Mouse (Mus musculus) liver (tissue): Measurements from ENCODE around the gene Itpr2.

Experiments used
- DNase-seq: peaks from one replicate; pipeline ENCODE4 v3.0.0-alpha.2; 2020; ENCODE audit warnings: mixed read lengths

Itpr2 gene

DNA sequence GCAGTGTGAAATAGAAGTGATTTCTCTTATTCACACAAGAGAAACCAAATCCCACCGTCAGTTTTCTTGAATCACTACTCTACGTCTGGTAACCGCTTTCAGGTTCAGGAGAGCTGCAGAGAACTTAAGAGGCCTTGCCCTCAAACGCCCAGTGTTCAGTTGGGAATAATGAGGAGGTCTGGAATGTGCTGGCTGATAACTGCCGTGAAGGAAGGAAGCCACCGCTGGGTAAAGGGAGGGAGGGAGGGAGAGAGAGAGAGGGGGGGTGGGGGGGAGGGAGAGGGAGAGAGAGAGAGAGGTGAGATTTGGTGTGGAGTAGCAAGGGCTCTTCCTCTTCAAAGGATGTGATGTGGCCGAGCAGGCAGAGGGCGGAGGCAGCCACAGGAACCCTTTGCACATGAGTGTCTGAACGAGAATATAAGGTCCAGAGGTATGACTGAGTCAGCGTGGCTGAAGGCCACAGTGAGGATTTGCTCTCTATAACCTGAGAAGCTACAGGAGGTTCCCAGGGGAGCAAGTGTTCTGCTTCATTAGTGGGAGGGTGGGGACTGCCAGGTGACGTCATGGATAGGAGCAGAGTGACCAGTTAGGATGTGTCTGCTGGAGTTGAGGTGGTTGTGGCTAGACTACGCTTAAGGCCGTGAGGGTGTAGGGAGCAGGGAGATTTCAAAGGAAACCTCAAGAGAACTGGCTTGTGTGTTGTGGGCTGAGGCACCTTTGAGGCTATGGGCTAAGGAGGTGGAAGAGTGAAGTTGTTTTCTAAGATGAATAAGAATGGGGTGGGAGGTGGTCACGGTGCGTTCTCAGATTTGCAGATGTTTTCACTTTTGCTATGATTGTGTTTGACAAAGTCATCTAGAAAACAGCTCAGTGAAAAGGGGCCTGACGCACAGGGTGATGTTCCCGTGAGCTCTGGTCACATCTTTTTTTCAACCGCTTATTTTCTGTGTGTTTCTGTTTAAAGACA, 421.2 kb downstream of the Itpr2 start:
- no peak for DNase-seq

DNA sequence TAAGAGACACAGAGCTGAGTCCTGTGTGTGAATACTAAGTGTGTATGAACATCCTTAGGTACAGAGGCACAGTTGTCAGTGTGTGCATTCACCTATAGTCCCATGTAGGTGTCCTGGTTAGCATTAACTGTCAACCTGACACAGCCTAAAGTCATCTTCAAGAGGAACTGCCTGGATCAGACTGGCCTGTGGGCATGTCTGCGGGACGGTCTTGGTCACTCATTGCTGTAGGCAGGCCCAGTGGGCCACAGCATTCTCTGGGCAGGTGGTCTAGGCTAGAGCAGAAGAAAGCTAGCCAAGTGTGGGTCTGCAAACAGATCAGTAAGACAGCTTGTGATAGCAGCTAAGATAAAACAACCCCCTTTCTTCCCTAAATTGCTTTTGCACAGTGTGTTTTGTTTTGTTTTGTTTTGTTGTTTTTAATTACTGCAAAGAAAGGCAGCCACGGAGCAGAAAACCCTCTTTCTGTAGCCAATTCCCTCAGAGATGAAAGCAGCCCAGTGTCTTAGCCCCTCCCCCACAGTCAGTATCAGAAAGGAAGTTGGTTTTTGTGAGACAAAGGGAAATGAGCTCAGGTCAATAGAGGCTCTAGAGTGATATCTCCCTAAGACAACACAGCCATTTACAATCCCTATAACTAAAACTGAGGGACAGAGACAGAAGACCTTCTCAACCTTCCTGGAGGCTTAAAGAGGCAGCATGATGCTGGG, 422.1 kb downstream of the Itpr2 start:
- no peak for DNase-seq

DNA sequence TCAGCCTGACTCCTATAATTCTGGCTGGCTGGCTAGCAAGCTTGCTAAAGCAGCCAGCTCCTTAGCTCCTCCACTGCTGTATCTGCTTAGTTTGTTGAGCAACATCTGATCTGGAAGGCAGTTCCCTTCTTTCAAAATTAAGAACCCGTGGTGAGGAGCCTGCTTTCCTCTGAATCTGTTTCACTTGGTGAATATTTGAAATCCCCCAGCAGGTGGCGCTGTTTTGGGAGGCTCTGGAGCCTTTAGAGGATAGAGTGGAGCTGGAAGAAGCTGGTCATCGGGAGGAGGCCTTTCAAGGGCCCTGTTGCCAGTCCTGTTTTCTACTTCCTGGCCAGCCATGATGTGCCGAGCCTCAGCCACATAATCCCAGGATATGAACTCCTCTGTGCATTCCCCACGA, 422.8 kb downstream of the Itpr2 start:
- DNase-seq: peak; percentile 73

DNA sequence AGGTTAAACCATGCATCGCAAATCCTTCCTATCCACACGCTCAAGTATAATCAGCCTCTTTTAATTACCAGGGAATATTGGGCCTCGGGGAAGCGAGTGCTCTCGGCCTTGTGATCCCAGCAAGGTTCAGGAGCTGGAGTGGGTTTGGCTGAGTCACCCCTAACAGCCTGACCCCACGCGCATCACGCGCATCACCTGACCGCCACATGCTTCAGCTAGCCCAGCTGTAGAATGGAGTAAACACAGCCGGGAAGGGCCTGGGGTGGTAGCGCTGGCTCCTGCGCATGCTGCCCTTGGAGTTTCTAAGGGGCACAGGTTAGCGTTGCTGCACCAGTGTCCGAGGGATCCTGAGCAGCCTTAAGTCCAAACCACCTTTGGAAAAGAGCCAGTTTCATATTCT, 423.9 kb downstream of the Itpr2 start:
- no peak for DNase-seq

DNA sequence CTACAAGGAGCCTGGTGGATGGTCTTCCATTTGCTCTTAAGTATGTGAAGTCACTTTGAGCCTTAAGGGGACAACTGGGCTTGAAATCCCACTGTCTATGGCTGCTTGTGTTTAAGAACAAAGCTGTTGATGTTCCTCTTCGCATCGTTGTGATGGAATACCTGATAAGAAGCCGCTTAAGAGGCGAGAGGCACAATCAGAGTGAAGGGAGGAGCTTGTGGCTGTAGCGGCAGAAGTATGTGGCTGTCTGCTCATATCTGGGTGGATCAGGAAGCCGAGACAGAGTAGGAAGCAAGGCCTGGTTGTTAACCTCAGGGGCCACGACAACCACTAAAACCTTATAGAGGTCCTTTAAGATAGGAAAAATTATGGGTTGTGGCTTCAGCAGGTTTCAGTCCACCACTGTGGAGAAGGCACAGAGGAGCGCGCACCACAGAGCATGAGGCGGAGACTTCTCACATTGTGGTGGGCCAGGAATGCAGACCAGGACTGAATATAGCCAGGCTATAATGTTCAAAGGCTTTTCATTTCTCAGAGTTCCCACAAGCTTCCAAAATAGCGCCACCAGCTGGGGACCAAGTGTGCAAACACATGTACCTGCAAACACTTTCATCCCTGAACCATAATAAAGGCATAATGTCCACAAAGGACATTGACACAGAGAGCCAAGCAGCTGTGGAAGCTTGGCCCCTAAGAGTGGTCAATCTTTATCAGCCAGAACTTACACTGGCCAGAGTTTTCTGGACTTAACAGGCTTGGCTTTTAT, 424.7 kb downstream of the Itpr2 start:
- peak; percentile 16 for DNase-seq

DNA sequence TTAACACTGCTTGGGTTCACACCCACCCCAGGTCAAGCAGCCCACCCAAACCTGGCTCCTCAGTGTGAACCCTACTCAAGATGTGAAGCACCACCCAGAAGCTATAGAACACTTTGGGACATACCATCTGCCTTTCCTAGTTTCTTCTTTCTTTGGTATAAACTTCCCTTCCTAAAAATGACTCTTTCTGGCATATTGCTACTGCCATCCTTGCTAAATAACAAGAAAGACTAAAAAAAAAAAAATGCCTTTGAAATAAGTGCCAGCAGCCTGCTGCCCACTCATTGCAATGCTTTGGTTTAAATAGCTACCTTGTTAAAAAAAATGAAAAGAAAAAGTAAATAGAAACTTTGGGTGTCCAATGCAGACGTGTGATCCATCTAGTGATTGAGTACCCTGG, 429.2 kb downstream of the Itpr2 start:
- DNase-seq: no peak

DNA sequence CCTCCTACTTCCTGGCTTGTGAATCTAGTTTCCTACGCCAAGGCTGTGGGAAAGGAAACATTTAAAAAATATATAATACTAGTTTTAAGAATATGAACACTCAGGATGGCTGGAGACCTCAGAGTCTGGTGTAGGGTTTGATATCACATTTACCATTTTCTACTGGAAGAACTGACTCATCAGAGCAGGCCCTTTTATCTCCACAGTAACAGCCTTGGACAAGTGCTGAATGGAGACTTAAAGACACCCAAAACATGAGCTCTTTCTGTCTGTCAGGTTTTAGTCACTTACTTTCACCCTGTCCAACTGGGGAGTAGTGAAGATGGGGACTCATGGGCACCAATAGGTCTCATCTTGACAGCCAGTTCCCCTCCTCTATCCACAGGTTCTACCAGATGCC, 430.1 kb downstream of the Itpr2 start:
- no peak for DNase-seq
